Mouse (Mus musculus) heart, embryonic 16.5 days (tissue): Measurements from ENCODE around the gene Nol9. TPM values are rescaled to one million over a fixed set of nuclear protein-coding genes. Genes with fewer than 3 reads are reported as not detected.
A peak's percentile ranks its signal among the peaks of the same experiment; 100 is the strongest.

Experiments
- ATAC-seq: fragments of 200-750 bp; cut with Nextera tagmentation; replicated peaks from 2 replicates; pipeline ENCODE4 v1.8.0; 2017; ENCODE audit warnings: moderate number of reproducible peaks; ENCODE audit not compliant: insufficient read depth, low FRiP score; ENCODE audit errors: extremely low read depth
- H3K27ac ChIP-seq: fragments of 300-500 bp; sonication (generic); 2 replicates; pipeline ENCODE4 v1.5.1; 2014; ENCODE audit warnings: mild to moderate bottlenecking, low read length, control low read depth, moderate library complexity
- H3K27me3 ChIP-seq: fragments of 300-500 bp; sonication (generic); 2 replicates; pipeline ENCODE4 v1.6.1; 2014; ENCODE audit warnings: low read length, mixed read lengths; ENCODE audit not compliant: control insufficient read depth, insufficient read depth
- H3K36me3 ChIP-seq: fragments of 300-500 bp; sonication (generic); 2 replicates; pipeline ENCODE4 v1.6.1; 2014; ENCODE audit not compliant: control insufficient read depth, insufficient read depth
- H3K4me1 ChIP-seq: fragments of 300-500 bp; sonication (generic); 2 replicates; pipeline ENCODE4 v1.6.1; 2014; ENCODE audit warnings: low read length, mixed read lengths; ENCODE audit not compliant: control insufficient read depth, insufficient read depth
- H3K4me2 ChIP-seq: fragments of 300-500 bp; sonication (generic); 2 replicates; pipeline ENCODE4 v1.6.1; 2014; ENCODE audit warnings: low read depth, mild to moderate bottlenecking, control low read depth, low read length
- H3K4me3 ChIP-seq: fragments of 300-500 bp; sonication (generic); 2 replicates; pipeline ENCODE4 v1.5.1; 2014; ENCODE audit warnings: mild to moderate bottlenecking, control low read depth, low read length
- H3K9ac ChIP-seq: fragments of 300-500 bp; sonication (generic); 2 replicates; pipeline ENCODE4 v1.6.1; 2014; ENCODE audit warnings: low read length, control low read depth
- H3K9me3 ChIP-seq: fragments of 300-500 bp; sonication (generic); replicated peaks from 2 replicates; pipeline ENCODE4 v1.6.1; 2016; ENCODE audit warnings: low read length; ENCODE audit not compliant: control insufficient read depth
- WGBS: fragments of 180-500 bp; shearing (Covaris S2); extraction: QIAGEN DNeasy Blood & Tissue Kit; methylation state at CpG from one replicate; pipeline ENCODE4 v1.1.7; 2014; 5-methylcytosine and 5-hydroxymethylcytosine counted together
- polyA plus RNA-seq: library from polyadenylated mRNA; unstranded; fragments of >200 nt; fragmentation: Nextera tagmentation; extraction: Ambion mirVana; gene quantifications from 2 replicates; pipeline ENCODE4 v1.2.1, GENCODE M21; 2015

The Nol9 gene
- polyA plus RNA-seq, 1 experiment from 2014 or later = 17.1 TPM

- ATAC-seq = no peak
- H3K36me3 ChIP-seq = no peaks in the 10 kb centered on the region
- H3K4me1 ChIP-seq = peaks cover 7% of the 10 kb centered on the region
- H3K27me3 ChIP-seq = no peaks in the 10 kb centered on the region
- H3K4me2 ChIP-seq = no peak overlapping the region
- 51% methylated on average over 3 of the region's 3 CpGs for WGBS
- no peak overlapping the region for H3K27ac ChIP-seq
- H3K4me3 ChIP-seq = no peak overlapping the region
- no peak overlapping the region for H3K9ac ChIP-seq
- no peaks in the 10 kb centered on the region for H3K9me3 ChIP-seq
These were observed 39.6 kb upstream of the Nol9 start for GRCm38 (mm10) chr4:151999481-151999880.

GRCm38 (mm10) chr4:152000906-152001305 lies 38.2 kb upstream of the Nol9 start:
- no peaks in the 10 kb centered on the region for H3K27me3 ChIP-seq
- no peak overlapping the region for H3K4me3 ChIP-seq
- H3K9me3 ChIP-seq = no peaks in the 10 kb centered on the region
- no peak overlapping the region for H3K9ac ChIP-seq
- H3K27ac ChIP-seq = no peak overlapping the region
- no peaks in the 10 kb centered on the region for H3K36me3 ChIP-seq
- WGBS = 32% methylated on average over 4 of the region's 4 CpGs
- peaks cover 7% of the 10 kb centered on the region for H3K4me1 ChIP-seq
- no peak overlapping the region for H3K4me2 ChIP-seq
- ATAC-seq = no peak

GRCm38 (mm10) chr4:152001335-152001734 lies 37.8 kb upstream of the Nol9 start:
- Histone ChIP-seq H3K27me3 (no peaks in the 10 kb centered on the region), H3K36me3 (no peaks in the 10 kb centered on the region), H3K9ac (no peak overlapping the region), H3K27ac (no peak overlapping the region), H3K4me1 (peaks cover 7% of the 10 kb centered on the region), H3K4me2 (no peak overlapping the region), H3K4me3 (no peak overlapping the region), H3K9me3 (no peaks in the 10 kb centered on the region)
- 66% methylated on average over 4 of the region's 4 CpGs for WGBS
- ATAC-seq = no peak

GRCm38 (mm10) chr4:152002063-152002462 lies 37.1 kb upstream of the Nol9 start:
- Histone ChIP-seq H3K4me2 (no peak overlapping the region), H3K36me3 (no peaks in the 10 kb centered on the region), H3K27me3 (no peaks in the 10 kb centered on the region), H3K4me1 (peaks cover 7% of the 10 kb centered on the region), H3K9me3 (no peaks in the 10 kb centered on the region), H3K4me3 (no peak overlapping the region), H3K27ac (no peak overlapping the region), H3K9ac (no peak overlapping the region)
- ATAC-seq = no peak
- 86% methylated on average over 3 of the region's 3 CpGs for WGBS

GRCm38 (mm10) chr4:152006137-152006536 lies 33.0 kb upstream of the Nol9 start:
- 72% methylated on average over 6 of the region's 6 CpGs for WGBS
- no peak overlapping the region for H3K4me3 ChIP-seq
- no peaks in the 10 kb centered on the region for H3K9me3 ChIP-seq
- H3K4me2 ChIP-seq = no peak overlapping the region
- no peak overlapping the region for H3K27ac ChIP-seq
- no peaks in the 10 kb centered on the region for H3K36me3 ChIP-seq
- H3K27me3 ChIP-seq = no peaks in the 10 kb centered on the region
- H3K4me1 ChIP-seq = peaks cover 15% of the 10 kb centered on the region
- no peak overlapping the region for H3K9ac ChIP-seq
- ATAC-seq = no peak

DNA sequence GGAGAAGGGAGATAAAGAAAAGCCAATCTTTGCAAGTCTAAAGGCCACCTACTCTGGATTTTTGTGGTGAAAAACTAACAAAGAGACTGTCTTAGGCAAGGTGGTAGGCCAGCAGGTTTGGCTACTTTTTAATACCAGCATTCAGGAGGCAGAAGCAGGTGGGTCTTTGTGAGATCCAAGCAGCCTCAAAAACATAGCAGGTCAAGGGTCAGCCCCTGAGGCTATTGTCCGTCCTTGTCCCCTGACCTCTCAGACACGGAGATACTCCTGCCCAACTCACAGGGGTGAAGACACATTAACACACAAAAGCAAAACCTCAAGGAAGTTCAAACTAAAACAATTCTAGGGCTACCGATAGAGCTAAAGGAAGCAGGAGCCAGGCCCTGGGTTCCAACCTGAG lies 32.3 kb upstream of the Nol9 start:
- Histone ChIP-seq H3K27ac (peak overlapping the region; percentile 93), H3K4me1 (peaks cover 22% of the 10 kb centered on the region), H3K9me3 (no peaks in the 10 kb centered on the region), H3K4me3 (no peak overlapping the region), H3K4me2 (no peak overlapping the region), H3K27me3 (no peaks in the 10 kb centered on the region), H3K9ac (peak overlapping the region; percentile 26), H3K36me3 (no peaks in the 10 kb centered on the region)
- WGBS = 49% methylated on average over 3 of the region's 3 CpGs
- ATAC-seq = no peak

GRCm38 (mm10) chr4:152007481-152008147 lies 31.5 kb upstream of the Nol9 start:
- H3K36me3 ChIP-seq = no peaks in the 10 kb centered on the region
- peak overlapping the region; percentile 88 for H3K9ac ChIP-seq
- H3K27ac ChIP-seq = peak overlapping the region; percentile 93
- peak overlapping the region; percentile 80 for H3K4me3 ChIP-seq
- WGBS = 9% methylated on average over 8 of the region's 8 CpGs
- H3K4me2 ChIP-seq = peak overlapping the region; percentile 96
- H3K27me3 ChIP-seq = no peaks in the 10 kb centered on the region
- peaks cover 29% of the 10 kb centered on the region for H3K4me1 ChIP-seq
- H3K9me3 ChIP-seq = no peaks in the 10 kb centered on the region
- ATAC-seq = no peak; the same call in 1 of the 2 replicates

GRCm38 (mm10) chr4:152008148-152008500 lies 31.0 kb upstream of the Nol9 start:
- Histone ChIP-seq H3K9ac (peak overlapping the region; percentile 88), H3K4me3 (peak overlapping the region; percentile 80), H3K4me2 (peak overlapping the region; percentile 96), H3K27ac (peak overlapping the region; percentile 93), H3K4me1 (peaks cover 33% of the 10 kb centered on the region), H3K27me3 (no peaks in the 10 kb centered on the region), H3K36me3 (no peaks in the 10 kb centered on the region), H3K9me3 (no peaks in the 10 kb centered on the region)
- under 1% methylated on average over 14 of the region's 14 CpGs for WGBS
- no peak for ATAC-seq

DNA sequence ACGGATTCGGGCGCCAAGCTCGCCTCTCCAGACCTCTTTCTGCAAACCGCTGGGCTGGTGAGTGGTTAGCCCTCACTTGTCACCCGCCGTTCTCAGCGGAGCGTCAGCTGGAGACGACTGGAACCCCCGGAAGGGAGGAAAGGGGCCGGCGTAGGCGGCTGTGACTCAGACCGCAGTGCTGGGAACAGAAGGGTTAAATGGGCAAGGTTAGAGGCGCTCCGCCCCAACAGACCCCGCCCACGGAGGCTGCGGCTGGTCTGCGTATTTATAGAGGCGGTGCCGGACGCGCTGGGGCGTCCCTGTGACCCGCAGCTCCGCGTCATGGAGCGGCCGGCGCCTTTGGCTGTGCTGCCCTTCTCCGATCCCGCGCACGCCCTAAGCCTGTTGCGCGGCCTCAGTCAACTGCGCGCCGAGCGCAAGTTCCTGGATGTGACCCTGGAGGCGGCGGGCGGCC lies 30.5 kb upstream of the Nol9 start, which contains the start of gene Klhl21:
Gene Klhl21 (plus strand): TSS at position 182 of the 454 bp plus-strand sequence.
- no peaks in the 10 kb centered on the region for H3K27me3 ChIP-seq
- peak within 1 kb of the TSS; percentile 80 for H3K4me3 ChIP-seq
- no peaks in the 10 kb centered on the region for H3K9me3 ChIP-seq
- H3K9ac ChIP-seq = peak within 1 kb of the TSS; percentile 88
- under 1% methylated on average over 45 of the region's 45 CpGs for WGBS
- H3K36me3 ChIP-seq = no peaks in the 10 kb centered on the region
- H3K4me2 ChIP-seq = peak within 1 kb of the TSS; percentile 96
- H3K4me1 ChIP-seq = peaks cover 37% of the 10 kb centered on the region
- ATAC-seq = peak; percentile 87
- peak within 1 kb of the TSS; percentile 93 for H3K27ac ChIP-seq
